Mouse (Mus musculus) lung, postnatal 25 days (tissue): Measurements from ENCODE around the gene Nup107.

ENCODE experiments used
- DNase-seq: peaks from one replicate; pipeline ENCODE4 v3.0.0; 2022; ENCODE audit warnings: low spot score

Nup107 gene

DNA sequence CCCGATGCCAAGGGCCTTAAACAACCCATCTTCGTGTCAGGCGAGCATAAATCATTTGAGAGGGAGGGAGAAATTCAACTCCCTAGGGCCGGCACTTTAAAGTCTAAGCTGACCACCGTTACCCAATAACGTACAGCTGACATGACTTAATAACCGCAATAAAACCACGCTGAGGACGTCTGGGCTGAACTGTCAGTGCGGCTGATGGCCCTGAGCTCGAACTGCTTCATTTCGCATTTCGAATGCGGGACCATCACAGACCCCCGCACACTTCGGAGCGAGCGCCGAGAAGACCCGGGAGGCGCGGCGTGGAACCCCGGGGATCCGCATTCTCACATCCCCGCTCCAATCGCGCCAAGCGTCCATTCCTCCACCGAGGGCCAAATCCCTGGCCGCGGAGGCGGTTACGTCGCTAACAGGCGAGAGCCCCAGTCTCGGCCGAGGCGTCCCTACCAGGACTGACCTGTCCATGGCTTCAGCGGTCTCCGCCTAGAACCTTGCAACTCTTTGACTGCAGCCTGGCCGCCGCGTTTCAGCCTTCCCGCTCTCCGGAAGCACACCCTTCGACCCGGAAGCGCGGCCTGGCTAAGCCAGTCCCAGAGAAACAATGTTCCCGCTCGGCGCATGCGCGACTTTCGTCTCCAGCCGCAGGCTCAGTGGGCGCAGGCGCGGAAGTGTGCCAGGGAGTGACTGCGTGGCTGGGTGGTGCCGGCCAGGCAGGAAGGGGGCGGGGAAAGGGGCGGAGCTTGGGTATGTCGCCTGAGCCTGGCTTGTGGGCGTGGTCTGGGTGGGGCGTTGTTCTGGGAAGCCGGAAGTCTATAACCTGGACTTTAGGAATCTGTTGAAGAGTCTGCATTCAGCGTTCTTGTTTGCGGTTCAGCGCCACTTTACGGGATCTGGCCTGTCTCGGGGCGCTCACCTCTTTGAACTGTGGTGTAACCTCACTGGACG lies at the start of gene Nup107:
Gene Nup107 (minus strand): TSS at position 565 of the 951 bp plus-strand sequence.
- peak; percentile 100 for DNase-seq

DNA sequence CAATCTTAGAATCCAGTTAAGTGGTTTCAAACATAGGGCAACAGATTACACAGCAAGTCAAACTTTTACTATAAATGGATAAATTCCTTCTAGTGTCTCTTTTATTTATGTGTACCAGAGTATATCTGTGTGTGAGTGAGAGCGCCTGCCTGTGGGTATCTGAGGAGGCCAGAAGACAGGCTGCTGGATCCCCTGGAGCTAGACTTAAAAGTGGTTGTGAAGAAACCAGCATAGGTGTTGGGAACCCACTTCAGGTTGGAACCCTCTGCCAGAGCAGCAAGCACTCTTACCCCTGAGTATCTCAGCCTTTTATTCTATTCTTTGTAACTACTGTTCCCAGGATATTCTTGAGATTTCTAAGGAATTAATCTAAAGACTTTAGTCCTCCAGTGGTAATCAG lies 49.3 kb upstream of the Nup107 start:
- DNase-seq, result no peak

DNA sequence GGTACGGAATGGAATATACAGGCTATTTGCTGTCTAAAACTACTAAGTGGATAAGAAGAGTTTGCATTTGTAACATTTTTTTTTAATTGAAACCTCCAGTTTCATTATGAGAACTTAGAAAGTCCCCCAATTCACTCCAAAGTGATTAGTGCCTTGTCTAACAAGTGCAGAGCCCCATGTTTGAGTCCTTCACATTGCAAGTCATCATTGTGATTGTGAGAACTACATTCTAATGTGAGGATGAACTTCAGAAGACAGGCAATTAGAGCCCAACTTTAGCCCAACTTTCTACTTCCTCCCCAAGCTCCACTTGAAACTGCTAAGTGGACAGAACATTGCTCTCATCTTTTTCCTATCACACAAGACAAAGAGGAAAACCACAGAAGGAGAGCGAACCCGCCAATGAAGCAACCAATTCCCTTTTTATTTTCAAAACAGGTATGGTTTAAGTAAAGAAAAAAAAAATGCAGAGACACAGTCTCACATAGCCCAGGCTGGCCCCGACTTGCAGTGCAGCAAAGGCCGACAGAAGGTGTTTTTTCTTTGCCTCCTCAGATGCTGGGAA lies 48.0 kb upstream of the Nup107 start:
- DNase-seq, result no peak

DNA sequence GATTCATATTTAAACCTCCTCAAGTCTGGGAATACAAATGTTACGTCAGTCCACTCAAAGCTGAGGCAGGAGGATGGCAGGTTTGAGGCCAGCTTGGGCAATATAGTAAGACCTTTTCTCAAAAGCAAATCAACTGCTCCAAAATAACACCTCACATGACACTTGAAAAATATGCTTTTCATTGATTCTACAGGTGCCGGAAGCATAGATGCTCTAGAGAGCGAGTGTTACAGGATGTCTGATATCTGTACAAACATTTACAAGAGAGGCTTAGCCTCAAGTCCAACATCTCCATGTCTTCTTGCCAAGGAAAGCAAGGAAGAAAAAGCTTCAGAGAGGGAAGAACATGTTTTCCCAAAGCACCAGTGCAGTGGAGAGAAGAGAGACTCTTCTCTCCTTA lies 47.2 kb upstream of the Nup107 start:
- no peak for DNase-seq

DNA sequence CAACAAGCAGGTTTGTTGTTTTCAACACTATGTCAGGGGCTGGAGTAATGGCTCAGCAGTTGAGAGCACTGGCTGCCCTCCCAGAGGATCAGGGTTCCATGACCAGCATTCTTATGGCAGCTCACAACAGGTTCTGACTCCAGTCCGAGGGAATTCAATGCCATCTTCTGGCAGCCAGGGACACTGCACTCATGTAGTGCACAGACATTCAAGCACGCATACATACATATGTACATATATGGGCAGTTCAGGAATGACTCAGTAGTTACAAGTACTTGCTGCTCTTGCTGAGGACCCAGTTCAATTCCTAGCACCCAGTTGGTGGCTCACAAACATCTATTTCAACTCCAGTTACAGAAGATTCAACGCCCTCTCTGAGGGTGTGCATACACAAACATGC lies 46.4 kb upstream of the Nup107 start:
- DNase-seq, result no peak

DNA sequence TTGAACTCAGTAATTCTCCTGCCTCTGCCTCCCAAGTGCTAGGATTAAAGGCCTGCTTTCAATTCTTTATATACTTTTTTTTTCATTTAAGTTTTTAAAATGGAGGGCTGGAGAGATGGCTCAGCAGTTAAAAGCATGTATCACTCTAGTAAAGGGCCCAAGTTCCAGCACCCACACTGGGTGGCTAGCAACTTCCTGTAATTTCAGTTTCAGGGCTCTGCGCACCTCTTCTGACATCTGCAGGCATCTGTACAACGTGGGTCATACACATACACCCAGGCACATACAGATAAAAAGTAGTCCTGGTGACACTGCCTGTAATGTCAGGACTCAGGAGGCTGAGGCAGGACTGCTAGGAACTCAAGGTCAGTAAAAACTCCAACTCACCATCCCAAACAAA lies 43.8 kb upstream of the Nup107 start:
- DNase-seq, result peak; percentile 24

DNA sequence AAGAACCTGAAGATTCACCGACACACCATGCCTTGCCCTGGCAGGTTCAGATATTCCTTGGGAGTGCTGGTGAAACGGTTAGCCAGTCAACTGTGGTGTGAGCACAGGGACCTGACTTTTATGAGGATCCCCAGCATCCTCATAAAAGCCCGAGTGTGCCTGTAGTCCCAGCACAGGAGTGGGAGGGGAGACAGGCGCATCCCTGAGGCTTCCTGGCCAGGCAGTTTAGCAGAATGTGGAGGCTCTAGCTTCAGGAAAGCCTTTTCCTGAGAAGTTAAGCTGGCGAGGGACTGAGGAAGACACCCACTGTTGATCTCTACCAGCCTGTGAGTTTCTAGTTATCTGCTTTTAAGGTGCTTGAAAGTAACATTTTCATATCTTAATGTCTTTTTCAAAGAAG lies 42.9 kb upstream of the Nup107 start:
- no peak for DNase-seq

DNA sequence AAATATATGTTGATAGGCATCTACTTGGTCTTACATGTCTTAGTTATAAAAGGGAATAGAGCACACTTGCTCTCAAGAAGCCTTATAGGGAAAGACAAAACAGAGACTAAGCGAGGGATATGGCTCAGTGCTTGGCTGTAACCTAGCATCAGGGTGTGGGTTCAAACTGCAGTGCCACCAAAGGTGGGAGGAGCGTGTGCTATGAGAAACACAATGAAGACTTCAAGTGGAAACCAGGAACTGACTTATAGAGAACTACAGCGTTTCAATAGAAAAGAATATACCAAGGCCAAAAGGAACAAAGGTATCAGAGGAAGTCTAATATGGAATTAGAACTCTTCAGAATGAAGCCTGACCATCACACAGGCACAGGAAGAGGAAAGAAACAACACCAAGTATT lies 38.3 kb upstream of the Nup107 start:
- no peak for DNase-seq

DNA sequence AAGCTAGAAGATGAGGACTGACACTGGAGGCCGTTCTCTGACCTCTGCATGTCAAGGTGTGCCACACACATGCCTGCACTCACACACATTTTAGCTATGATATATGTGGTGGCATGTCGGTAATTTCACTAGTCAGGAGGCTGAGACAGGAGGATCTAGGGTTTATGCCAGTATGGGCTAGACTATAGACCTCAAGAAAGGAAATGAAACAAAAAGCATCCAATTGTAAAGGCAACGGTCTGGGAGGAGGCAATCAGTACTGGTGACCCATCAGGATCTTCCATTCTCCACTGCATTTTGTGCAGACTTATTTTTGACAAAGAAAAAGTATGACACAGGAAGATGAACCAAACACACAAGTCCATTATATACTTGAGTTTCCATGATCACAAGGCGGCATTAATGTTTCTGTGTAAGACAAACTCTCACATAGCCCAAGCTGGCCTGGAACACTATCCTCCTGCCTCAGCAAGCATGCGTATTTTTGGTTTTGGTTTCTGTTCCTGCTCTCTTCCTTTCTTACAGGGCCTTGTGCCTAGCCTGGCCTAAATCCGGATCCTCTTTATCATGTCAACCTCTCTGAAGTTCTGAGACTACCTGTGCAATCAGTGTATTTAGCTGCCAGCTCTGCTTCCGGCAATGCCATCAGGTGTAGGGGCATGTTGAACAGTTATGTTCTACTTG lies 37.1 kb upstream of the Nup107 start:
- peak; percentile 24 for DNase-seq

DNA sequence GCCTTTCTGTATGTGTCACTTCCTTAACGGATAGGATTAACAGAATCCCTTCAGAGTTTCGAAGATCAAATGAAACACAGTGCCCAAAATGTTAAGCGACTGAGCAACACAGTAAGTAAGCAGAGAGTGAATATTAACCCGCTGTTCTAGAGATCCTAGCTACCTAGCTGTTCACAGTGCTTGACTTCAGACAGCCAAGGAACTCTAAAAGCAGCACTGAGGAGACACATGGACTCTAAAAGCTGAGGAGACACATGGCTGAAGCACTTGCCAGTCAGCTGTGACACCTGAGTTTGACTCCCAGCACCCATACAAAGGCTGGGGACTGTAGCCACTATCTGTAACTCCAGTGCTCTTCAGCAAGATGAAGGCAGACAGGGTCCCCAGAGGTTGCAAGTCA lies 36.5 kb upstream of the Nup107 start:
- no peak for DNase-seq

DNA sequence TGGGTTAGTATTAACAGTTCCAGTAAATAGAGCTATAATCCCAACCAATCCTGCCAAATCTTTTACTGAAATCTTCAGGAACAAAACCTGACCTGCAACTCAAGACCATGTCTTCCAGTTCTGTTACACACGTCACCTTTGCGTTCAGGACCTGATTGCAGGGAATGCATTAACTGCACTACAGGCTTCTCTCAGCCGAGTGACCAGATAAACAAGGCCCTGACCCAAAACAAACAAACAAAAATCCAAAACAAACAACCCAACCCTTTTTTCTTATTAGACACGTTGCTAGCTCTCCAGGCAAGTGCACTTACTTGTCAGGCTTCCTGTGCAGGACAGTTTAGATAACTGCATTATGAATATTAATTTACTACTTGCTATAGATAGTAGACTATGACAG lies 36.0 kb upstream of the Nup107 start:
- DNase-seq, result no peak

DNA sequence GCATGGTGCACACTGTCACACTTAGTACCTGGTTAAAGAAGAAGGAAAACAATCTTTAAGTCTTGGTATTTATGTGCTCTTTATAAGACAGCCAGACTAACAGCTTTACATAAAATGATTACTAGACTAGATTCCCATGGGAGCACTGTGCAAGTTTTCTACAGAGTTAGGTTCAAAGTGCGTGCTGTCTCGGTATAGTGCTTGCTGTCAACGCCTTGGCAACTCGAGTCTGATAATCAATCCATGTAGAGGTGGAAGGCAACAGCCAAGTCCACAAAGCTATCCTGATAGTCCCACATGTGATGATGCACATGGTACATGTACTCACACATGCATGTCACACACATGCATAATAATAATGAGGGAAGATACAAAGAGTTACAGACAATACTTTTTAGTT lies 32.1 kb upstream of the Nup107 start:
- no peak for DNase-seq

DNA sequence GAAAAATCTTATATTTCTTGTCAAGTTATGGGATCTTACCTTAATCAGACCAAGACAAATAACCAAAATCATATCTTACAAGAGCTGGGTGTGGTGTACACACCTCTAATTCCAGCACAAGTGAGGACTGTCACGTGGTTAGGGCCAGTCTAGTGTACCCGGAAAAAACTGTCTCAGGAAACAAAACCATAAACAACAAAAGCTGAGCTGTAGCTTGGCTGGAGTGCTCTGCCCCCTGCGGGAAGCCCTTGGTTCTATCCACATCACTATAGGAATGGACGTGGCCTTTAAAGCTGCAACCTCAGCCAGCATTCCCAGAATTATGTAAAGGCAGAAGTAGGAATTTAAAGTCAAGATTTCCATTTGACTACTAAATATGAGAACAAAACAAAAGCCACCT lies 31.6 kb upstream of the Nup107 start:
- peak; percentile 72 for DNase-seq

DNA sequence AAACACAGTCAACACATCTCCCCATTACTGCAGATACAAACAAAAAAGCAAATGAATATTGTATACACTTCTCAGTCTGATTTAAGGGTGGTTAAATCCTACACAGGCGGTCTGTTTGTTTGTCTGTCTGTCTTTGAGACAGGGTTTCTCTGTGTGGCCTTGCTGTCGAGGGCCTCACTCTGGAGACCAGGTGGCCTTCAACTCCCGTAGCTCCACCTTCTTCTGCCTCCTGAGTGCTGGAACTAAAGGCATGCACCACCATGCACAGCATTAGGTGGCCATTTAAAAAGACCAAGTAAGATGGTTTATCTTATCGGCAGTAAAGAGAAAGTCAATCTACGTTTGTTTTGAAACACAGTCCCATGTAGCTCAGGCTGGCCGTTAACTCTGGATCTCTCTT lies 30.8 kb upstream of the Nup107 start:
- no peak for DNase-seq

DNA sequence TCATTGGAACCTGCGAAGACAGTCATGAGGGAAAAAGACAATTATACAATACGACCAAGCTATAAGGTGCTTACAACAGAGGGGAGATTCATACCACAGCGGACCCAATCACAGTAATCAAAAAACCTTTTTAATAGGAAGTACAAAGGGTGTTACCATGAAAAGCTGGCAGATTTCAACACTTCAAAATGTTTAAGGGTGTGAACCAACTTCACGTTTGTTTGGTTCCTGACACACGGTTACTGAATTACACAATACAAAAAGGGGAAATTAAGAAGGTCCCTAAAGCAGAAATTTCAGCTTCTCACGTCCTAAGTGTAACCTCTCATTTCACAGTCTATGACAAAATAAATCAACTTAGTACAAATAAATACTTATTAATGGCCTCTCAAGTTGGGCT lies 26.1 kb upstream of the Nup107 start:
- DNase-seq, result peak; percentile 44

DNA sequence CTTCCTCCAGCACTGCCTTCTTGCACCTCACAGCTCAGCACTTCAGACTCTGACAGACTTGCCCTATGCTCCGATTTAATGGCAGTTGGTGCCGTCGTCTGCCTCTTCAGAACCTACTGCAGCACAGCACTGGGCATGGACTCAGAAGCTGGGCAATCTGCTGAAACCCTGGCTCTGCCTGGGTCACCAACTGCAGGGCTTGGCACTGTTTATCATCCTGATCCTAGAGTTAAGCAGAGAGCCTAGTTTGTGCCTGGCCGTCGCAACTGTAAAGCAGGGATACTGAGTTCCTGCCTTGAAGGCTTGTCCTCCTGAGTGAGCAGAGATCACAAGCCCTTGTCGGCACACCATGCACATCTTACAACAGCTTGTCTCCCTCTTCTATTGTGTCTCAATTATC lies 24.2 kb upstream of the Nup107 start:
- DNase-seq, result no peak

DNA sequence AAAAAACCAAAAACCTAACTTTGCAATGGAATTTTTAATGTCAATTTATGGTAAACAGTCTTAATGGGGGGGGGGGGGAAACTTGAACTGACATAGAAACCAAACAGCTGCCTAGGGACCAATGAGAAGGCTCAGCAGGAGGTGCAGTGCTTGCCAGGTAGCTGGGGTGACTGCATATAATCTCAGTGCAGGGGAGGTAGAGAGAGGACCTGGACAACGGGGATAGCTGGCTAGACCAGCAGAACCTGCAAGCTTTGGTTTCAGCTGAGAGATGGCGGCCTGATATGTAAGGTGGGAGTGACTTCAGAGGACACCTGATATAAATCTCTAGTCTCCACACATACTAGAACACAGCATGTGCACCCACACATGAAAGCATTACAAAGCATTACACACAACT lies 20.0 kb upstream of the Nup107 start:
- no peak for DNase-seq

DNA sequence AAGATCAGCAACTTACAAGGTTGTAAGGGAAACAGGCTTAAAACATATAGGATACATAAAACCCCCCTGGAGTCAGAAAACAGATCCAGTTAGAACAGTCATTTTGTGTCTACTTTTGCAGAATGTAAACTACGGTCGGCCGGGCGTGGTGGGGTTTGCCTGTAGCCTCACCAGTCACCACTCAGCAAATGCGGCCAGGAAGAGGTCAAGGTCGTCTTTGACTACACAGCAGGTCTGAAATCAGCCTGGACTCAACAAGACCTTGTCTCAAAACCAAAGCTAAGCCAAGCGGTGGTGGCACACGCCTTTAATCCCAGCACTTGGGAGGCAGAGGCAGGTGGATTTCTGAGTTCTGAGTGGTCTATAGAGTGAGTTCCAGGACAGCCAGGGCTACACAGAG lies 19.1 kb upstream of the Nup107 start:
- DNase-seq, result no peak

DNA sequence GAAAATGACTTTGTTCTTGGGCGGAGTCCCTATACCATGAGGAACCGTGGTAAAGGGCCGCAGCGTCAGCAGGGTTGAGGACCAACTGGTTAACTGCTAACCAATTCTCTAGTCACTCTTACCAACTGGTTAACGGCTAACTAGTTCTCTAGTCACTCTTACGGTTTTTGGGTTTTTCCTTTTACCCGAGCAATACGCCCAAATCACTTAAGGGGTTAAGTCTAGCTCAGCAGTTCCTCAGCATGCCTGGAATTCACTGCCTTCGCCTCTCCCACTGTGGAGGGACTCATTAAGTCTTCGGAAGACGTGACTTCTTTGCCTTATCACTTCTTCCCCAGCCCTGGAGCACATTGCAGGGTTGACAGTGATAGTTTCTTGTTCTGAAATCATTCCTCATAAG lies 18.0 kb upstream of the Nup107 start:
- no peak for DNase-seq

DNA sequence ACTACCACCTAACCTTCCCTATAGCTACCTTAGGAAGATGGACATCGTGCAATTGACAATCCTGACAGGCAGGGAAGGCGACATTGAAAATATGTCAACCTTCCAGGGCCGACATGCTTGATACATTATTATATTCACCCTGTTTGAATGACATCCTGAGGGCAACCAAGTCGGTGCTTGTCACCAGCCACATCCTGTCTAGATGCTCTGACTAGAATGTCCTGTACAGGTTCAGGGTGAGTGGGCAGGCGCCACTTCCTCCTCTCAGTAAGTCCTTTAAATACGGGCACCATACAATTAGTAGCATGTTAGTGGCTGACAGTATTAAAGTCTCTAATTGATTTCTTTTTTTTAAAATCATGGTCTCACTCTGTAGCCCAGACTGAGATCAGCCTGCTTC lies 15.6 kb upstream of the Nup107 start:
- DNase-seq, result peak; percentile 36

DNA sequence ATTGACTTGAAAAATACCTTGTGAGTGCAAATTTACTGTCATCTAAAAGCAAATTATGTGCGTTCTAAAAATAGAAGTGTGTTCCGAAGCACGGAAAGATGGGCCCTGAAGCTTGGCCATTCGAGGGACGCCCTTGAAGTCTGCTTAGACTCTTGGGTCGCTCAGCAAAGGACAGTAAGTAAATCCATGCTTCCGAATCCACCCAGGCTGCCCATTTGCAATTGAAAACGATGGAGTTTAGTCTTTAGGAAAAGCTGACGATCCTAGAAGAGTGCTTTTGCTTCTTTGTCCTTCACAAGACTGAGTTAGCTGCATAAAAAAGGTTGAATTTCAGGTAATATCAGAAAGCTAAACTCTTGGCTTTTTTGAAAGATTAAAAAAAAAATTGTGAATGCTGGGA lies 13.4 kb upstream of the Nup107 start:
- DNase-seq, result no peak

DNA sequence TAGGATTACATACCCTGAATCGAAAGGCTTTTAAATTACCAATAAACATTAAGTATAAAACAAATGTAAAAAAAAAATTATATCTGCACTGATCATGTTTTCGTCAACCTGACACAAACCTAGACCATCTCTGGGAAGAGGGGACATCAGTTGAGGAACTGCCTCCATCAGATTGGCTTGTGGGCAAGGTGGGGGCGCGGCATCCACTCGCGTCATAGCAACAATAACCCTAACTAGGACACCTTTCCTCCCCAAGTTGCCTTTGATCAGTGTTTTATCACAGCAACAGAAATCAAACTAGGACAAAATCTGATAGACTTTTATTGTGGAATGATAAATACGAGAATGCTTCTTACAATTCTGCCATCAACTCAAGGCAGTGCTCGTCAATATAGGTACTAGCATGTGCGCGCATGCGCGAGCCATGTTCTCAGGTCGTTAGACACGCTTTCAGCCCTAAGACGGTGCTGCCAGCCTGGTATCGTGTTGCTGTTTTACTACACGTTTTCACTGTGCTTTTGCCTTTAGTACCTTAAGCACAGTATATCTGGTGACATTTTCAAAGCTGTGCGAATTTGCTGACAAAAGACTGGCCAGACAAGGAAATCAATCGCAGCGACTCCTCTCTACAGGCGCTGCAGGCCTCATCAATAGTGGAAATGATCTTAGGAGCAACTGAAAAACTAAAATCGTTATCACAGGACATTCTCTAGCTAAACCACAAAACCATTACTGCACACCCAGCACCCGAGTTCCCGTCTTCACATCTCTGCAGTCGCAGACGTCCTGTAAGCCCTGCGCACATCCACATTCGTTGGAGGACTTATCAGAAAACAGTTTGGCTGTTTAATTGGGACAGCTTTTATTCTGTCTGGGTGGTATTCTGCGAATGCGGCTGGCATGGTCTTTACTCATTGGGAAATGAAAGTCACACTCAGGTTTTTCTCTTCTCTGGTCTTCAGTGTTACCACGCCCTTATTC lies 11.7 kb upstream of the Nup107 start:
- DNase-seq, result no peak
